Mouse (Mus musculus) stomach, postnatal 0 days (tissue): Measurements from ENCODE around the gene Popdc3. TPM values are rescaled to one million over a fixed set of nuclear protein-coding genes. Genes with fewer than 3 reads are reported as not detected.

ENCODE experiments used
- ATAC-seq: fragments of 200-750 bp; cut with Nextera tagmentation; 2 replicates; pipeline ENCODE4 v1.8.0; 2017; ENCODE audit not compliant: low FRiP score, low TSS enrichment
- DNase-seq: peaks from one replicate; pipeline ENCODE4 v3.0.0-alpha.2; 2016; ENCODE audit warnings: low spot score
- H3K27ac ChIP-seq: fragments of 300-500 bp; sonication (generic); replicated peaks from 2 replicates; pipeline ENCODE4 v1.5.1; 2014; ENCODE audit warnings: mild to moderate bottlenecking, control low read depth
- H3K27me3 ChIP-seq: fragments of 300-500 bp; sonication (generic); 2 replicates; pipeline ENCODE4 v1.6.1; 2014; ENCODE audit warnings: low read length; ENCODE audit not compliant: control insufficient read depth, insufficient read depth
- H3K36me3 ChIP-seq: fragments of 300-500 bp; sonication (generic); 2 replicates; pipeline ENCODE4 v1.6.1; 2014; ENCODE audit warnings: low read length, mixed read lengths; ENCODE audit not compliant: control insufficient read depth, insufficient read depth
- H3K4me1 ChIP-seq: fragments of 300-500 bp; sonication (generic); replicated peaks from 2 replicates; pipeline ENCODE4 v1.6.1; 2014; ENCODE audit warnings: antibody characterized with exemption; ENCODE audit not compliant: control insufficient read depth, insufficient read depth
- H3K4me2 ChIP-seq: fragments of 300-500 bp; sonication (generic); replicated peaks from 2 replicates; pipeline ENCODE4 v1.6.1; 2014; ENCODE audit warnings: low read depth, mild to moderate bottlenecking, control low read depth, moderate library complexity
- H3K4me3 ChIP-seq: fragments of 300-500 bp; sonication (generic); 2 replicates; pipeline ENCODE4 v1.5.1; 2014; ENCODE audit warnings: low read depth, low read length, control low read depth
- H3K9ac ChIP-seq: fragments of 300-500 bp; sonication (generic); 2 replicates; pipeline ENCODE4 v1.6.1; 2014; ENCODE audit warnings: mild to moderate bottlenecking, low read length, control low read depth, mixed read lengths
- H3K9me3 ChIP-seq: fragments of 300-500 bp; sonication (generic); 2 replicates; pipeline ENCODE4 v1.6.1; 2016; ENCODE audit warnings: low read length; ENCODE audit not compliant: control insufficient read depth
- CTCF ChIP-seq: IDR thresholded peaks from 2 replicates; pipeline ENCODE4 v1.5.1; 2016; ENCODE audit warnings: antibody characterized with exemption, low read depth, mild to moderate bottlenecking, moderate library complexity
- EP300 ChIP-seq: optimal IDR thresholded peaks from 2 replicates; pipeline ENCODE3; 2016; ENCODE audit warnings: antibody characterized with exemption
- WGBS: fragments of 180-500 bp; shearing (Covaris S2); extraction: QIAGEN DNeasy Blood & Tissue Kit; methylation state at CpG from one replicate; pipeline ENCODE4 v1.1.7; 2014; 5-methylcytosine and 5-hydroxymethylcytosine counted together
- polyA plus RNA-seq: library from polyadenylated mRNA; unstranded; fragments of >200 nt; fragmentation: Nextera tagmentation; extraction: Ambion mirVana; gene quantifications from 2 replicates; pipeline ENCODE4 v1.2.1, GENCODE M21; 2015

The Popdc3 gene
- polyA plus RNA-seq, 1 experiment from 2014 or later = 3.3 TPM

- no peak for ATAC-seq
- Histone ChIP-seq H3K27me3 (no peaks in the 10 kb centered on the region), H3K36me3 (no peaks in the 10 kb centered on the region), H3K4me3 (no peak overlapping the region), H3K4me1 (no peaks in the 10 kb centered on the region), H3K4me2 (no peak overlapping the region), H3K27ac (no peak overlapping the region), H3K9me3 (no peaks in the 10 kb centered on the region), H3K9ac (no peak overlapping the region)
- no peak for DNase-seq
- TF ChIP-seq EP300 (no peak), CTCF (no peak)
Observed at GRCm38 (mm10) chr10:45210201-45210600, 32.3 kb downstream of the Popdc3 start.

GRCm38 (mm10) chr10:45216676-45217075 is 38.8 kb downstream of the Popdc3 start:
- Histone ChIP-seq H3K4me1 (no peaks in the 10 kb centered on the region), H3K9ac (no peak overlapping the region), H3K9me3 (no peaks in the 10 kb centered on the region), H3K36me3 (no peaks in the 10 kb centered on the region), H3K4me2 (no peak overlapping the region), H3K27ac (no peak overlapping the region), H3K27me3 (no peaks in the 10 kb centered on the region), H3K4me3 (no peak overlapping the region)
- 65% methylated on average over 7 of the region's 7 CpGs for WGBS
- no peak for ATAC-seq
- TF ChIP-seq EP300 (no peak), CTCF (no peak)
- DNase-seq = no peak

GRCm38 (mm10) chr10:45229954-45230353 is 52.1 kb downstream of the Popdc3 start:
- Histone ChIP-seq H3K4me1 (no peaks in the 10 kb centered on the region), H3K9ac (no peak overlapping the region), H3K27me3 (no peaks in the 10 kb centered on the region), H3K27ac (no peak overlapping the region), H3K9me3 (no peaks in the 10 kb centered on the region), H3K4me3 (no peak overlapping the region), H3K36me3 (no peaks in the 10 kb centered on the region), H3K4me2 (no peak overlapping the region)
- no peak for ATAC-seq
- no peak for DNase-seq
- TF ChIP-seq CTCF (no peak), EP300 (no peak)
- WGBS = 11% methylated on average over 4 of the region's 4 CpGs

- 78% methylated on average over 6 of the region's 6 CpGs for WGBS
- Histone ChIP-seq H3K4me1 (no peaks in the 10 kb centered on the region), H3K4me3 (no peak overlapping the region), H3K4me2 (no peak overlapping the region), H3K36me3 (no peaks in the 10 kb centered on the region), H3K27ac (no peak overlapping the region), H3K27me3 (no peaks in the 10 kb centered on the region), H3K9ac (no peak overlapping the region), H3K9me3 (no peaks in the 10 kb centered on the region)
- TF ChIP-seq CTCF = no peak
- TF ChIP-seq EP300 = no peak
- ATAC-seq (no peak), DNase-seq (no peak)
Observed at GRCm38 (mm10) chr10:45233351-45233750, 55.5 kb downstream of the Popdc3 start.

GRCm38 (mm10) chr10:45236304-45236703 is 58.4 kb downstream of the Popdc3 start:
- H3K4me2 ChIP-seq = no peak overlapping the region
- no peak overlapping the region for H3K9ac ChIP-seq
- no peaks in the 10 kb centered on the region for H3K36me3 ChIP-seq
- WGBS = 61% methylated on average over 3 of the region's 3 CpGs
- ATAC-seq = no peak
- no peak overlapping the region for H3K4me3 ChIP-seq
- H3K27ac ChIP-seq = no peak overlapping the region
- H3K27me3 ChIP-seq = no peaks in the 10 kb centered on the region
- no peaks in the 10 kb centered on the region for H3K4me1 ChIP-seq
- DNase-seq = no peak
- no peak for TF ChIP-seq EP300
- no peak for TF ChIP-seq CTCF
- no peaks in the 10 kb centered on the region for H3K9me3 ChIP-seq

- Histone ChIP-seq H3K4me3 (no peak overlapping the region), H3K4me1 (no peaks in the 10 kb centered on the region), H3K4me2 (no peak overlapping the region), H3K36me3 (no peaks in the 10 kb centered on the region), H3K9ac (no peak overlapping the region), H3K9me3 (no peaks in the 10 kb centered on the region), H3K27ac (no peak overlapping the region), H3K27me3 (no peaks in the 10 kb centered on the region)
- 52% methylated on average over 5 of the region's 5 CpGs for WGBS
- no peak for DNase-seq
- ATAC-seq = peak; percentile 49; the same call in 1 of the 2 replicates
- TF ChIP-seq CTCF = no peak
- TF ChIP-seq EP300 = no peak
Observed at GRCm38 (mm10) chr10:45237492-45237891, 59.6 kb downstream of the Popdc3 start.
